Mouse (Mus musculus): ENCODE results near the gene D5Ertd579e. TPM values are rescaled to one million over a fixed set of nuclear protein-coding genes. Genes with fewer than 3 reads are reported as not detected.

The D5Ertd579e gene
- polyA plus RNA-seq, 1 experiment from 2014 or later = 39.9 TPM

- Histone ChIP-seq H3K36me3 (ENCODE audit: control insufficient read depth, insufficient read depth) (no peaks in the 10 kb centered on the region), H3K27me3 (replicated peaks; ENCODE audit: control insufficient read depth, insufficient read depth, low read length) (no peaks in the 10 kb centered on the region), H3K4me1 (replicated peaks; ENCODE audit: control insufficient read depth, insufficient read depth, low read length) (peaks cover 8% of the 10 kb centered on the region), H3K4me3 (replicated peaks; ENCODE audit: low read length) (no peak overlapping the region), H3K9ac (replicated peaks; ENCODE audit: low read depth, low read length) (no peak overlapping the region), H3K4me2 (ENCODE audit: low read length) (no peak overlapping the region), H3K9me3 (ENCODE audit: control insufficient read depth, low read length) (no peaks in the 10 kb centered on the region), H3K27ac (ENCODE audit: low read length) (no peak overlapping the region)
- no peak for ATAC-seq
- 91% methylated on average over 6 of the region's 6 CpGs for WGBS
Measured at GRCm38 (mm10) chr5:36713693-36714092, 17.9 kb upstream of the D5Ertd579e start.

DNA sequence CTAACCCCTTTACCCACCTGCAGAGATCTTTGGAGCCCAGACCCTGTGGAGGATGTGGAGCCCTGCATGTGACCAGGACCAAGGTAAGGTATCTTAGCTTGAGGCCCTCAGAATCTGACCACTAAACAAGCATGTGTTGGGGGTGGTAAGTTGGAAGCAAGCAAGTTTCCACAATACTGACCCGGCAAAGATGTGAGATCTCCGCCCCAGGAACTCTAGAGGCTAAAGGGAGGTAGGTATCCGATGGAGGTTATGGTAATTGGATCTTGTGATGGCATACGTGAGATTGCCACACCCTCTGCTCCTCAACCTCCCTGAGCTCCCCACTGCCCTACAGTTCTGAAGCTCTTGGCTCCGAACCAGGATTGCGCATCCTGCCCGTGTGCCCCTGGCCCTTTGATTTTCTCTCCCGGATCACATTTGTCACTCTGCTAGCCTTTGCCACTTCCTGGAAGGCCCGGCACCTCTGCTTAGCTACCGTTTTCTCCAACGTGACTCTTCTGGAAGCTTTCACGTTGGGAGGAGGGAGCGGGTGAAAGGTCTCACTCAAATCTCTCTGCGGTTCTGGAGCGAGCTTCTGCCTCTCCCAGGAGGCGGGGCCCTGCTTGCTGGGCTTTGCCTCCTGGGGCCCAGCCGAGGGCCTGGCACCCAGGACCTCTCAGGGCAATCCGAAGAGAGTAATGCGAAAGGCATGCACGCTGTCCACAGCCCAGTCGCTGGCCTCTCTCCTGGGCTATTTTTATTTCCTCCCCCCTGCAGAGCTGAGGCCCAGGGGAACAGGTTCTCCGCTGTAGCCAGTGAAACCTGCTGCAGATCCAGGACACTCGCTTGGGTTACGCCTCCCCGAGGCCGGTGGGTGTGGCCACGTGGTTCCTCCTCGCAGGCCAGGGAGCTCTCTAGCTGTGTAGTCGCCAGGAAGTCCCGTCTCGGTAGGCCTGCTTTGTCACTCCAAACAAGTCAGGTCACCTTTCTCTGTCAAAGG is 17.0 kb upstream of the D5Ertd579e start:
- peaks cover 8% of the 10 kb centered on the region for H3K4me1 ChIP-seq (replicated peaks; ENCODE audit: control insufficient read depth, insufficient read depth, low read length)
- H3K9me3 ChIP-seq (ENCODE audit: control insufficient read depth, low read length) = no peaks in the 10 kb centered on the region
- H3K4me3 ChIP-seq (replicated peaks; ENCODE audit: low read length) = peak overlapping the region; percentile 18
- H3K27ac ChIP-seq (ENCODE audit: low read length) = no peak overlapping the region
- no peaks in the 10 kb centered on the region for H3K27me3 ChIP-seq (replicated peaks; ENCODE audit: control insufficient read depth, insufficient read depth, low read length)
- H3K9ac ChIP-seq (replicated peaks; ENCODE audit: low read depth, low read length) = peak overlapping the region; percentile 50; the same call in 1 of the 2 replicates
- ATAC-seq = peak; percentile 52; the same call in 1 of the 2 replicates
- H3K36me3 ChIP-seq (ENCODE audit: control insufficient read depth, insufficient read depth) = no peaks in the 10 kb centered on the region
- WGBS = 7% methylated on average over 31 of the region's 31 CpGs
- H3K4me2 ChIP-seq (ENCODE audit: low read length) = peak overlapping the region; percentile 56

DNA sequence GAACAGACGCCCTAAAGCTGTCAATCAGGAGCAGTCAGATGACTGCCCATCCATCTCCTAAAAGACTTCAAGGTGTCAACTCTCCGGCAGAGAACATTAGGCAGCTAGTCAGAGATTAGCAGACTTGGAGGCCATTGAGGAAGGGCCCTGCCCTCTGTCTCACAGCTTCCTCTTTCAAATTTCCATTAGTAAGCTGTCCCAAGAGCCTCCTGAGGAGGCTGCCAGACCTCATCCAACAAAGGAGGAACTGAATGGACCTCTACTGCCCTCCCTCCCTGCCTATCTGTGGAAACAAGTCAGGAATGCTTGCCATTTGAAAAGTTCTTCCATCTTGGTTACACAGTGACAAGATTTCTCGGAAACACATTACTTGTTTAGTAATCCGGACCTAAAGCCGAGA is 16.0 kb upstream of the D5Ertd579e start:
- no peak for ATAC-seq
- Histone ChIP-seq H3K9me3 (ENCODE audit: control insufficient read depth, low read length) (no peaks in the 10 kb centered on the region), H3K4me3 (replicated peaks; ENCODE audit: low read length) (no peak overlapping the region), H3K36me3 (ENCODE audit: control insufficient read depth, insufficient read depth) (no peaks in the 10 kb centered on the region), H3K4me2 (ENCODE audit: low read length) (no peak overlapping the region), H3K4me1 (replicated peaks; ENCODE audit: control insufficient read depth, insufficient read depth, low read length) (peaks cover 8% of the 10 kb centered on the region), H3K27me3 (replicated peaks; ENCODE audit: control insufficient read depth, insufficient read depth, low read length) (no peaks in the 10 kb centered on the region), H3K27ac (ENCODE audit: low read length) (no peak overlapping the region), H3K9ac (replicated peaks; ENCODE audit: low read depth, low read length) (no peak overlapping the region)
- 53% methylated on average over 5 of the region's 5 CpGs for WGBS

- Histone ChIP-seq H3K4me2 (ENCODE audit: low read length) (no peak overlapping the region), H3K36me3 (ENCODE audit: control insufficient read depth, insufficient read depth) (no peaks in the 10 kb centered on the region), H3K4me3 (replicated peaks; ENCODE audit: low read length) (no peak overlapping the region), H3K9ac (replicated peaks; ENCODE audit: low read depth, low read length) (no peak overlapping the region), H3K27me3 (replicated peaks; ENCODE audit: control insufficient read depth, insufficient read depth, low read length) (no peaks in the 10 kb centered on the region), H3K27ac (ENCODE audit: low read length) (no peak overlapping the region), H3K4me1 (replicated peaks; ENCODE audit: control insufficient read depth, insufficient read depth, low read length) (no peaks in the 10 kb centered on the region), H3K9me3 (ENCODE audit: control insufficient read depth, low read length) (no peaks in the 10 kb centered on the region)
- no peak for ATAC-seq
- WGBS = 80% methylated on average over 5 of the region's 5 CpGs
Measured at GRCm38 (mm10) chr5:36705792-36706191, 10.0 kb upstream of the D5Ertd579e start.

DNA sequence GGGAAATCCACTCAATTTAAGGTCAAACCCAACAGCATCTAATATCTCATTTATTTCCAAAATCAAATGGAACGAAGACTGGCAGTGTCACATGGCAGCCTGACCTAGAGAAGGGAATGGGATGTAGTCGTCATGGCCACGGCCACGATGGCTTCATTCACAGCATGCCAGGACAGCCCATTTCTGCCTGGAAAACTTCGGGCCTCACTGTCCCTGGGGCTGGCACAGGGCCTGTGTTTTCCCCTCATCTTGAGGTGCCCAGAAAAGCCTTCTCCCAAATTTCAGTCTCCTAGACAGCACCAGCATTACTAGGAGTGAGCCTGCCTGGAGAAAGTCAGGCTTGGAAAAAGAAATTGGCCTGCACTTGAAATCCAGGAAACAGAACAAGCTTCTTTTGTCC is 9.6 kb upstream of the D5Ertd579e start:
- H3K4me3 ChIP-seq (replicated peaks; ENCODE audit: low read length) = no peak overlapping the region
- 75% methylated on average over 5 of the region's 5 CpGs for WGBS
- H3K9ac ChIP-seq (replicated peaks; ENCODE audit: low read depth, low read length) = no peak overlapping the region
- H3K4me2 ChIP-seq (ENCODE audit: low read length) = no peak overlapping the region
- no peaks in the 10 kb centered on the region for H3K9me3 ChIP-seq (ENCODE audit: control insufficient read depth, low read length)
- no peak overlapping the region for H3K27ac ChIP-seq (ENCODE audit: low read length)
- H3K36me3 ChIP-seq (ENCODE audit: control insufficient read depth, insufficient read depth) = no peaks in the 10 kb centered on the region
- no peak for ATAC-seq
- no peaks in the 10 kb centered on the region for H3K27me3 ChIP-seq (replicated peaks; ENCODE audit: control insufficient read depth, insufficient read depth, low read length)
- H3K4me1 ChIP-seq (replicated peaks; ENCODE audit: control insufficient read depth, insufficient read depth, low read length) = no peaks in the 10 kb centered on the region

DNA sequence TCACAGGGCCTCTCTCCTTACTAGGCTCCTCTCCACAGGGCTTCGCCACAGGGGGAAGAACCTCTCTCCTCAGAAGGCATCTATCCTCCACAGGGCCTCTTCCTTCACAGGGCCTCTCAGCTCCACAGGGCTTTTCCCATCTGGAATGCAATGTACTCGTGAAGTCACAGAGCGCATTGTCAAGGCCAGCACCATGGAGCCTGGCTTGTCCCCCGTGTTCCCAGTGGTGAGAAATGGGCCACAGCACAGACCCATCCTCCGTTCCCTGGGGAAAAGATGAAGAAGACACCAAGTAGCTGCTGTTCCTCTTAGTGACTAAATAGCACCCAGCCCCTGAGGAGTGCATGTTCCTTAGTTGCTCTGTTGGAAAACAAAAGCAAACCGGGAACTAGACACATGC is 8.9 kb upstream of the D5Ertd579e start:
- Histone ChIP-seq H3K4me3 (replicated peaks; ENCODE audit: low read length) (no peak overlapping the region), H3K9me3 (ENCODE audit: control insufficient read depth, low read length) (no peaks in the 10 kb centered on the region), H3K4me2 (ENCODE audit: low read length) (no peak overlapping the region), H3K4me1 (replicated peaks; ENCODE audit: control insufficient read depth, insufficient read depth, low read length) (no peaks in the 10 kb centered on the region), H3K27me3 (replicated peaks; ENCODE audit: control insufficient read depth, insufficient read depth, low read length) (no peaks in the 10 kb centered on the region), H3K36me3 (ENCODE audit: control insufficient read depth, insufficient read depth) (no peaks in the 10 kb centered on the region), H3K27ac (ENCODE audit: low read length) (no peak overlapping the region), H3K9ac (replicated peaks; ENCODE audit: low read depth, low read length) (no peak overlapping the region)
- no peak for ATAC-seq
- WGBS = 84% methylated on average over 6 of the region's 6 CpGs

DNA sequence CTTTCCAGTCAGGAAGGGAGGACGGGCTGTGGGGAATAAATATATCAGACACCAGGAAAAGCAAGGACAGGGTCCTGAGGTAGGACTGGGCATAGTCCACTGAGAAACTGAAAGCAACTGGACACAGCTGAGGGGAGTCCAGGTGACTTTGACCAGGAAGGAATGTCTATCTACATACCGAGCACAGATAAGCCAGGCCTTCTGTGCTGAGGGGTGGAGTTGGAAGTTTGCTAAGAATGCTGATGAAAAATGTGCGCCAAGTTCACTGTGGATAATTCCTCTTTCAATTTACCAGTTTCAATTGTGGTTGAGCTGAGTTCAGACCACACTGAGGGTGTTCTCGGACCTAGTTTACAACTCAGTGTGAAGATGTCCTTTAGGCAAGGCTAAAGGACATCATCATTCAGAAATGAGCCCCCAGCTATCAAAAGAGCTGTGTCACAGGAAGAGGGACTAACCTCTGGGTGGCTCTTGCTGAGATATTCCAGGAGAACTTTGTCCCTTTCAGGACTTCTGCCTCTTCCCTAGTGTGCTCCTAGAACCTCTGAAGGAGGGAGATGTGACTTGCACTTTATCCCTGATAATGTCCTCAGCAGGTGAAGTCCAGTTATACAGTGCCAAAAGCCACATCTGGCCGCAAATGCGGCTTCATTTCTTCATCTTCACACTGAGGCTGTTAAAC is 5.3 kb upstream of the D5Ertd579e start:
- Histone ChIP-seq H3K36me3 (ENCODE audit: control insufficient read depth, insufficient read depth) (no peaks in the 10 kb centered on the region), H3K9ac (replicated peaks; ENCODE audit: low read depth, low read length) (no peak overlapping the region), H3K4me2 (ENCODE audit: low read length) (no peak overlapping the region), H3K4me3 (replicated peaks; ENCODE audit: low read length) (no peak overlapping the region), H3K4me1 (replicated peaks; ENCODE audit: control insufficient read depth, insufficient read depth, low read length) (peaks cover 4% of the 10 kb centered on the region; the same call in 1 of the 2 replicates), H3K27me3 (replicated peaks; ENCODE audit: control insufficient read depth, insufficient read depth, low read length) (no peaks in the 10 kb centered on the region), H3K27ac (ENCODE audit: low read length) (no peak overlapping the region), H3K9me3 (ENCODE audit: control insufficient read depth, low read length) (no peaks in the 10 kb centered on the region)
- ATAC-seq = no peak
- 86% methylated on average over 6 of the region's 6 CpGs for WGBS

GRCm38 (mm10) chr5:36698689-36699088 is 2.9 kb upstream of the D5Ertd579e start:
- no peak overlapping the region for H3K4me2 ChIP-seq (ENCODE audit: low read length)
- H3K9ac ChIP-seq (replicated peaks; ENCODE audit: low read depth, low read length) = no peak overlapping the region
- no peaks in the 10 kb centered on the region for H3K9me3 ChIP-seq (ENCODE audit: control insufficient read depth, low read length)
- 69% methylated on average over 5 of the region's 5 CpGs for WGBS
- no peak overlapping the region for H3K27ac ChIP-seq (ENCODE audit: low read length)
- H3K4me3 ChIP-seq (replicated peaks; ENCODE audit: low read length) = no peak overlapping the region
- no peak for ATAC-seq
- H3K36me3 ChIP-seq (ENCODE audit: control insufficient read depth, insufficient read depth) = no peaks in the 10 kb centered on the region
- H3K4me1 ChIP-seq (replicated peaks; ENCODE audit: control insufficient read depth, insufficient read depth, low read length) = peaks cover 12% of the 10 kb centered on the region
- no peaks in the 10 kb centered on the region for H3K27me3 ChIP-seq (replicated peaks; ENCODE audit: control insufficient read depth, insufficient read depth, low read length)

DNA sequence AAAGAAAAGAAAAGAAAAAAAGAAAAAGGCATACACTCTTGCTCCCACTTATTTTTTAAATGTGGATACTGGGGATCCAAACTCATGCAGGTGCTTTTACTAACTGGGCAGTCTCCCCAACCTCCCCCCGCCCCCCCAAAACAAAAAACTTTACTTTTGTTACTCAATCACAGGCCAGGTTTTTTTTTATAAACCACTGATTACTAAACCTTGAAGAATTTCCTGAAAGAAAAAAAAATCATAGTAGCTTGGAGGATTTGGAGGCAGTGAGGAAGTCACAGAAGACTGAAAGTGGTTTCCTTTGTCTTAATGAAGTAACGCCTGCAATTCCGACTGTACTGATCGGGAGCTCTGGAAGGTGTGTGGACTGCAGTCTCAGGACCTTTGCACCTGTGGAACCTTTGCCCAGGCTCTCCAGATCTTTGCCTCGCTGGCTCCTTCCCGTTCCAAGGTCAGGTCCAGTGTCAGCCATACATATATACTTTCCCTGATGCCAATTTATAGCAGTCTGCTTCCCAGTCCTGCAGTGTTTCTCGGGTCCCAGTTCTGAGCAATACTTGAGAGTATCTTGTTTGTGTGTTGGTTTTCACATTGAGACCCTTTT is 2.3 kb upstream of the D5Ertd579e start:
- Histone ChIP-seq H3K9me3 (ENCODE audit: control insufficient read depth, low read length) (no peaks in the 10 kb centered on the region), H3K4me3 (replicated peaks; ENCODE audit: low read length) (no peak overlapping the region), H3K36me3 (ENCODE audit: control insufficient read depth, insufficient read depth) (no peaks in the 10 kb centered on the region), H3K9ac (replicated peaks; ENCODE audit: low read depth, low read length) (no peak overlapping the region), H3K27me3 (replicated peaks; ENCODE audit: control insufficient read depth, insufficient read depth, low read length) (no peaks in the 10 kb centered on the region), H3K4me1 (replicated peaks; ENCODE audit: control insufficient read depth, insufficient read depth, low read length) (peaks cover 17% of the 10 kb centered on the region), H3K27ac (ENCODE audit: low read length) (no peak overlapping the region), H3K4me2 (ENCODE audit: low read length) (no peak overlapping the region)
- ATAC-seq = no peak
- 83% methylated on average over 7 of the region's 7 CpGs for WGBS

Measured in forebrain, embryonic 16.5 days (tissue).